Mouse (Mus musculus) heart, postnatal 14 days (tissue): ENCODE measurements at regions not wholly inside any gene's neighbourhood (a gene's known extent, or its start where the extent isn't known, plus 50 kb on each side); places are given as distances from the start of the nearest gene placed in this dataset.

Experiments used
- DNase-seq, 2 experiments: peaks; one replicate each; pipeline ENCODE4 v3.0.0; 2021 to 2022
- intact Hi-C: fragments of 180-260 bp; cut with DNase I; formaldehyde crosslinking; loops from one replicate; pipeline ENCODE4 v1.15.1; 2025

GRCm38 (mm10) chr3:62985033-62985432 lies 256.3 kb upstream of the Mme start:
- DNase-seq = no peak
- intact Hi-C loops = no loop called here

GRCm38 (mm10) chr3:62976906-62977305 lies 264.4 kb upstream of the Mme start:
- no peak for DNase-seq
- intact Hi-C loops = no loop called here

GRCm38 (mm10) chr3:62963244-62963643 lies 278.1 kb upstream of the Mme start:
- DNase-seq = no peak
- intact Hi-C loops = no loop called here

GRCm38 (mm10) chr3:62962608-62963007 lies 278.7 kb upstream of the Mme start:
- DNase-seq = no peak
- intact Hi-C loops = no loop called here

GRCm38 (mm10) chr3:62945356-62945755 lies 296.0 kb upstream of the Mme start:
- intact Hi-C loops = no loop called here

GRCm38 (mm10) chr3:62938601-62939000 lies 302.7 kb upstream of the Mme start:
- no peak for DNase-seq
- intact Hi-C loops = no loop called here

More at GRCm38 (mm10) chr3:62945356-62945755, 296.0 kb upstream of the Mme start:
- no peak for DNase-seq

- intact Hi-C loops = loop anchor here (5.0 to 10.0 kb wide), 2 partner anchors 630 to 943 kb away; no protein-coding TSS in a partner anchor
- DNase-seq = peak in 1 of 2 experiments; percentile 21
Observed at GRCm38 (mm10) chr3:62924441-62924840, 316.9 kb upstream of the Mme start.

- no peak for DNase-seq
- intact Hi-C loops = no loop called here
Observed at GRCm38 (mm10) chr3:62916899-62917298, 312.0 kb upstream of the Gpr149 start.

- DNase-seq = no peak
- intact Hi-C loops = no loop called here
Observed at GRCm38 (mm10) chr3:62885104-62885503, 280.2 kb upstream of the Gpr149 start.

- no peak for DNase-seq
- intact Hi-C loops = no loop called here
Observed at GRCm38 (mm10) chr3:62882310-62883073, 277.6 kb upstream of the Gpr149 start.

- DNase-seq = no peak
Observed at GRCm38 (mm10) chr3:62860731-62861130, 255.8 kb upstream of the Gpr149 start.

GRCm38 (mm10) chr3:62835695-62836476 lies 230.9 kb upstream of the Gpr149 start:
- intact Hi-C loops = no loop called here
- DNase-seq = no peak

More at GRCm38 (mm10) chr3:62860731-62861130, 255.8 kb upstream of the Gpr149 start:
- intact Hi-C loops = no loop called here

GRCm38 (mm10) chr3:62823892-62824291 lies 219.0 kb upstream of the Gpr149 start:
- DNase-seq = no peak
- intact Hi-C loops = no loop called here

- no peak for DNase-seq
- intact Hi-C loops = no loop called here
Observed at GRCm38 (mm10) chr3:62801044-62801443, 196.1 kb upstream of the Gpr149 start.

GRCm38 (mm10) chr3:62786233-62786632 lies 181.3 kb upstream of the Gpr149 start:
- intact Hi-C loops = no loop called here
- DNase-seq = no peak
